Mouse (Mus musculus) myocyte (in vitro differentiated cells): ENCODE data around the gene Grhl3. TPM values are rescaled to one million over a fixed set of nuclear protein-coding genes. Genes with fewer than 3 reads are reported as not detected.
A peak's percentile ranks its signal among the peaks of the same experiment; 100 is the strongest.

Source experiments
- H3K27me3 ChIP-seq: one replicate; pipeline ENCODE4 v1.6.1; 2011; ENCODE audit not compliant: control insufficient read depth, insufficient read depth, insufficient read length
- H3K36me3 ChIP-seq: one replicate; pipeline ENCODE4 v1.6.1; 2011; ENCODE audit not compliant: control insufficient read depth, insufficient read depth
- H3K4me2 ChIP-seq: one replicate; pipeline ENCODE4 v1.6.1; 2011; ENCODE audit warnings: low read depth, control low read depth
- H3K4me3 ChIP-seq: one replicate; pipeline ENCODE4 v1.5.1; 2011; ENCODE audit warnings: mild to moderate bottlenecking, control low read depth, moderate library complexity
- H3K79me2 ChIP-seq: one replicate; pipeline ENCODE4 v1.6.1; 2011; ENCODE audit not compliant: control insufficient read depth, insufficient read depth
- H3ac ChIP-seq: one replicate; pipeline ENCODE4 v1.6.1; 2011; ENCODE audit not compliant: control insufficient read depth, insufficient read length
- CEBPB ChIP-seq: IDR thresholded peaks from 2 replicates; pipeline ENCODE4 v1.6.1; 2011; ENCODE audit warnings: mild to moderate bottlenecking, moderate library complexity; ENCODE audit not compliant: poor library complexity, insufficient read depth, severe bottlenecking
- E2F4 ChIP-seq: IDR thresholded peaks from one replicate; pipeline ENCODE4 v1.6.1; 2011; ENCODE audit warnings: mild to moderate bottlenecking, control low read depth, moderate library complexity; ENCODE audit not compliant: insufficient read depth
- MAX ChIP-seq: IDR thresholded peaks from one replicate; pipeline ENCODE4 v1.6.1; 2011; ENCODE audit warnings: low read depth, mild to moderate bottlenecking, control low read depth
- MYOD1 ChIP-seq, 3 experiments: IDR thresholded peaks; one replicate each; pipeline ENCODE4 v1.6.1; 2011; ENCODE audit warnings: control low read depth in 2 of 3, low read depth in 2 of 3, mild to moderate bottlenecking in 2 of 3, moderate library complexity in 1 of 3; ENCODE audit not compliant: insufficient read length in 2 of 3, control insufficient read depth in 1 of 3
- MYOG ChIP-seq, 3 experiments: IDR thresholded peaks; one replicate each; pipeline ENCODE4 v1.6.1; 2011; ENCODE audit warnings: control low read depth in 2 of 3, low read depth in 2 of 3, mild to moderate bottlenecking in 2 of 3; ENCODE audit not compliant: insufficient read length in 2 of 3, control insufficient read depth in 1 of 3, insufficient read depth in 1 of 3
- POLR2A ChIP-seq: IDR thresholded peaks from one replicate; pipeline ENCODE4 v1.6.1; 2011; ENCODE audit warnings: low read depth, mild to moderate bottlenecking, control low read depth, moderate library complexity; ENCODE audit not compliant: insufficient read length
- POLR2AphosphoS2 ChIP-seq: IDR thresholded peaks from one replicate; pipeline ENCODE4 v1.6.1; 2011; ENCODE audit warnings: low read depth, control low read depth; ENCODE audit not compliant: insufficient read length
- REST ChIP-seq: IDR thresholded peaks from one replicate; pipeline ENCODE4 v1.6.1; 2011; ENCODE audit warnings: mild to moderate bottlenecking, control low read depth, moderate library complexity; ENCODE audit not compliant: insufficient read depth, insufficient read length
- SRF ChIP-seq: IDR thresholded peaks from one replicate; pipeline ENCODE4 v1.6.1; 2011; ENCODE audit warnings: low read depth; ENCODE audit not compliant: control insufficient read depth, insufficient read length
- TCF12 ChIP-seq: IDR thresholded peaks from one replicate; pipeline ENCODE4 v1.6.1; 2011; ENCODE audit warnings: mild to moderate bottlenecking, control low read depth; ENCODE audit not compliant: poor library complexity, insufficient read depth, severe bottlenecking
- TCF3 ChIP-seq: IDR thresholded peaks from one replicate; pipeline ENCODE4 v1.6.1; 2011; ENCODE audit warnings: low read depth, control low read depth; ENCODE audit not compliant: insufficient read length
- USF1 ChIP-seq: IDR thresholded peaks from one replicate; pipeline ENCODE4 v1.6.1; 2011; ENCODE audit warnings: low read depth, mild to moderate bottlenecking, control low read depth, moderate library complexity
- polyA plus RNA-seq: library from polyadenylated mRNA; unstranded; fragments of >200 nt; fragmentation: generic; extraction: Trizol; gene quantifications from one replicate; pipeline ENCODE4 v1.2.1, GENCODE M21; 2012; ENCODE audit warnings: missing spikeins

The Grhl3 gene
- polyA plus RNA-seq, 1 experiment = 0.95 TPM

DNA sequence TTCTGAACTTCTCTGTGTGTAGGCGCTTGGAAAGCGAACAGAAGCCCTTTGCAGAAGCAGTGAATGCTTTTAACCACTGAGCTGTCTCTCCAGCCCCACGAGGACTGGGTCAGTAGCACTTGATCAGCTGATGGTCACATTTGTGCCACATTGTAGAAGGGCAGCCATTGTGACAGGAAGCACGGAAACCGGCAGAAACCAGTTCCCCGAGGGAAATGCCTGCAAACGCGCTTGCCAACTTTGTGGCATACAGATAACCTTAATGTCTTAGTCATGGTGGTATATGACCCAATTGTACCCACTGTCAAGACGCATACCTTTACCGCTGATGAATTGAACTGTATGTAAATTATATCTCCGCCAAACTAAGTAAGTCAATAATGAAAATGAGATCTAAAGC, 67.6 kb downstream of the Grhl3 start:
- Histone ChIP-seq H3K27me3 (peaks cover 5% of the 10 kb centered on the region), H3K4me2 (no peak overlapping the region)

DNA sequence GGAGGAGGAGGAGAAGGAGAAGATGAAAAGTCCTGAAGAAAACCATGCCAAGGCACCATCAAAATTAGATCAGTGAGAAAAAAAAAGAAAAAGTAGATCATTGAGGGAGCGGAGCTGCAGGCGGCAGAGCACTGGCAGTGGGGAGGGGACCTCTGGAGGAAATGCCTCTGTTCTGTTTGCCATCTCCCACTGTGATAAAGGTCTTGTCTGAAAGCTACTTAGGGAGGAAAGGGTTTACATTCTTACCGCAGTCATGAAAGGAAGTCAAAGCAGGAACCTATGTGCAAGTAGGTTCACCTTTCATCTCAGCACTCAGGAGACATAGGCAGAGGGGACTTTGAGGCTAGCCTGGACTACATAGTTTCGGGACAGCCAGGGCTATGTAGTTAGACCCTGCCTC, 71.8 kb downstream of the Grhl3 start:
- Histone ChIP-seq H3K79me2 (no peaks in the 10 kb centered on the region), H3K36me3 (no peaks in the 10 kb centered on the region), H3K4me2 (no peak overlapping the region), H3ac (no peak overlapping the region), H3K4me3 (no peak overlapping the region), H3K27me3 (peaks cover 5% of the 10 kb centered on the region)
- TF ChIP-seq TCF12 (no peak), CEBPB (no peak), POLR2A (no peak), REST (no peak), MYOG (IDR thresholded peaks at IDR 0.05; ENCODE audit: control insufficient read depth in 1 of 3, insufficient read depth in 1 of 3, insufficient read length in 2 of 3, low read depth in 2 of 3) (no peak), MYOD1 (IDR thresholded peaks at IDR 0.05; ENCODE audit: control insufficient read depth in 1 of 3, insufficient read length in 2 of 3, low read depth in 2 of 3) (no peak), POLR2AphosphoS2 (no peak), E2F4 (no peak), SRF (no peak), TCF3 (no peak), MAX (no peak), USF1 (no peak)

More for the DNA sequence above, 67.6 kb downstream of the Grhl3 start:
- no peaks in the 10 kb centered on the region for H3K36me3 ChIP-seq
- TF ChIP-seq REST (no peak), MAX (no peak), POLR2AphosphoS2 (no peak), MYOG (IDR thresholded peaks at IDR 0.05; ENCODE audit: control insufficient read depth in 1 of 3, insufficient read depth in 1 of 3, insufficient read length in 2 of 3, low read depth in 2 of 3) (no peak), TCF12 (no peak), E2F4 (no peak), USF1 (no peak), MYOD1 (IDR thresholded peaks at IDR 0.05; ENCODE audit: control insufficient read depth in 1 of 3, insufficient read length in 2 of 3, low read depth in 2 of 3) (no peak), TCF3 (no peak), SRF (no peak), CEBPB (no peak), POLR2A (no peak)
- H3K79me2 ChIP-seq = no peaks in the 10 kb centered on the region
- H3K4me3 ChIP-seq = no peak overlapping the region
- H3ac ChIP-seq = no peak overlapping the region

DNA sequence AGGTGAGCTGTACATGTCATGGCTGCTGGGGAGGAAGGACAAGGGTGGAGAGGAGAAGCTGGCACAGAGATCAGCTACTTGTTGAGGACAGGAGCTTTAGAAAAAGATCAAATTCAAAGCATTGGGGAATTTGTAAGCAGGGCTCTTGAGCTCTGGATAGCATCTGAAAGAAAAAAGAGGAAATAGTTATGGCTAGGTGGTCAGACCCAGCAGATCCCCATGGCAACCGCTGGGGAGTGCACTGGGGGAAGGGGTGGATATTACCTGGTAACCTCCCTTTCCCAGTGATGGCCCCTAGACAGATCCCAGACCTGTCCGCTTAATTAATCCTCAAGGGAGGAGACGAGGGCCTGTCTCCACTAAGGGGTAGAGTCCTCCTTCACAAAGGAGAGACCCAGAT, 73.6 kb downstream of the Grhl3 start:
- Histone ChIP-seq H3K27me3 (peaks cover 5% of the 10 kb centered on the region), H3K79me2 (no peaks in the 10 kb centered on the region), H3K4me3 (no peak overlapping the region), H3K36me3 (no peaks in the 10 kb centered on the region), H3K4me2 (no peak overlapping the region), H3ac (no peak overlapping the region)
- no peak for TF ChIP-seq MYOD1 (IDR thresholded peaks at IDR 0.05; ENCODE audit: control insufficient read depth in 1 of 3, insufficient read length in 2 of 3, low read depth in 2 of 3)
- no peak for TF ChIP-seq E2F4
- no peak for TF ChIP-seq USF1
- TF ChIP-seq TCF3 = no peak
- TF ChIP-seq MYOG (IDR thresholded peaks at IDR 0.05; ENCODE audit: control insufficient read depth in 1 of 3, insufficient read depth in 1 of 3, insufficient read length in 2 of 3, low read depth in 2 of 3) = no peak
- no peak for TF ChIP-seq SRF
- TF ChIP-seq REST = no peak
- no peak for TF ChIP-seq POLR2A
- TF ChIP-seq CEBPB = no peak

DNA sequence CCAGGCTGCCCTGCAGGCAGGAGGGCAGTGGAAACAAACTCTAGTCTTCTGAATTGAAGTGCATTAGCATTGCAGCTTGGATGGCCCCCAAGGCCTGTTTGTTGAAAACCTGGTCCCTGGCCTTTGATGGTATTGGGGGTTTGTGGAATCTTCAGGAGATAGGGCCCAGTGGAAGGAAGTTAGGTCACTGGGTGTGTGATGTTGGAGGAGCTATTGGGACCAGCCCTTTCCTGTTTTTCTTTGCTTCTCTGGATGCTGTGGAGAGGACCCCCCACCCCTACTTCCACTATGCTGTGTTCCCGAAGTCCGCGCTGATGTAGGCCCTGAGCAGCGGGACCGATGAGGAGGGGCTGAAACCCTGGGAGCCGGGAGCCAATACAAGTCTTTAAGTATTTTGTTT, 75.3 kb downstream of the Grhl3 start:
- H3K36me3 ChIP-seq = no peaks in the 10 kb centered on the region
- TF ChIP-seq MAX (no peak), USF1 (no peak), REST (no peak), POLR2A (no peak), MYOG (IDR thresholded peaks at IDR 0.05; ENCODE audit: control insufficient read depth in 1 of 3, insufficient read depth in 1 of 3, insufficient read length in 2 of 3, low read depth in 2 of 3) (no peak), CEBPB (no peak), E2F4 (no peak), POLR2AphosphoS2 (no peak), SRF (no peak), MYOD1 (IDR thresholded peaks at IDR 0.05; ENCODE audit: control insufficient read depth in 1 of 3, insufficient read length in 2 of 3, low read depth in 2 of 3) (no peak), TCF3 (no peak), TCF12 (no peak)
- no peak overlapping the region for H3K4me2 ChIP-seq
- no peak overlapping the region for H3ac ChIP-seq
- H3K79me2 ChIP-seq = no peaks in the 10 kb centered on the region
- no peaks in the 10 kb centered on the region for H3K27me3 ChIP-seq
- H3K4me3 ChIP-seq = no peak overlapping the region

DNA sequence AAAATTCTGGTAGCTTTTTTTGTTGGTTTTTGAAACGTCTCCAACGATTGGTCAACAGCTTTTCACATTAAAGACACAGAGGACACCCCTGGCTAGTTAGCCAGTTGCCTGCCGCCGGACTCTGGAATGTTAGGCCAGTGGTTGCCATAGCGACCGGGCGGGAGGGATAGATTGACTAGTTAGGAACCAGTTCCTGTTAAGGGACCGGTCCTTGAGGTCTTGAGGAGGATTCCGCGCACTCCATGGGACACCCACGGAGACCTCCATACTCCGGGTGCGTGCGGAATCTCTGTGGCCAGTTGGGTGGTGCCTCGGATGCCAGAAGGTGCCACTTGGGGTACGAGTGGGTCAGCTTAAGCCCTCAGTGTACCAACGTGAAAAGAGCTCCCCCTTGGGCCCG, 77.6 kb downstream of the Grhl3 start:
- no peak for TF ChIP-seq MAX
- no peak for TF ChIP-seq CEBPB
- TF ChIP-seq POLR2A = no peak
- H3K4me3 ChIP-seq = no peak overlapping the region
- no peaks in the 10 kb centered on the region for H3K36me3 ChIP-seq
- no peaks in the 10 kb centered on the region for H3K27me3 ChIP-seq
- H3K79me2 ChIP-seq = no peaks in the 10 kb centered on the region
- H3K4me2 ChIP-seq = peak overlapping the region; percentile 82
- no peak overlapping the region for H3ac ChIP-seq
